Mouse (Mus musculus) ES-E14 (cell line): Measurements from ENCODE around the gene Rassf5.

Experiments used
- HCFC1 ChIP-seq: IDR thresholded peaks from 2 replicates; pipeline ENCODE4 v1.6.1; 2012; ENCODE audit warnings: low read length, inconsistent platforms, borderline replicate concordance; ENCODE audit not compliant: insufficient read depth
- MAFK ChIP-seq: IDR thresholded peaks from 2 replicates; pipeline ENCODE4 v1.6.1; 2014; ENCODE audit warnings: mild to moderate bottlenecking, low read depth, low read length, inconsistent platforms; ENCODE audit not compliant: insufficient read depth

GRCm38 (mm10) chr1:131186995-131187394 is 58.1 kb downstream of the Rassf5 start:
- no peak for TF ChIP-seq HCFC1
- TF ChIP-seq MAFK, result no peak
